Mouse (Mus musculus): ENCODE data around the gene Fndc3b.

GRCm38 (mm10) chr3:27439704-27440103 is 271.4 kb downstream of the Fndc3b start:
- TF ChIP-seq CTCF (conservative IDR thresholded peaks at IDR 0.05; ENCODE audit: low read length) (no peak), POU5F1 (IDR thresholded peaks at IDR 0.05; ENCODE audit: borderline replicate concordance, low read length) (no peak), NANOG (IDR thresholded peaks at IDR 0.05; ENCODE audit: borderline replicate concordance, low read length) (no peak)

Measured in E14TG2a.4 (cell line).